Mouse (Mus musculus) heart, adult 2 months (tissue): ENCODE measurements around the gene Trpc4ap.

Experiments used
- CTCF ChIP-seq: fragments of 200-600 bp; IDR thresholded peaks from 2 replicates; pipeline ENCODE4 v1.8.1; 2022; ENCODE audit warnings: antibody characterized with exemption, mild to moderate bottlenecking, moderate library complexity
- EP300 ChIP-seq: fragments of 200-500 bp; IDR thresholded peaks from 2 replicates; pipeline ENCODE4 v1.6.1; 2011; ENCODE audit warnings: low read depth, low read length, control low read depth; ENCODE audit not compliant: insufficient read depth

GRCm38 (mm10) chr2:155681194-155681593 is 11.0 kb downstream of the Trpc4ap start:
- TF ChIP-seq CTCF (no peak), EP300 (no peak)
